Mouse (Mus musculus) adrenal gland, adult 10 weeks (tissue): ENCODE results near the gene Vmn1r138. TPM values are rescaled to one million over a fixed set of nuclear protein-coding genes. Genes with fewer than 3 reads are reported as not detected.

ENCODE experiments used
- polyA plus RNA-seq: library from polyadenylated mRNA; stranded (reverse); fragments of 350-450 nt; fragmentation: Illumina TruSeq; extraction: RNeasy Lipid Tissue Mini Kit (QIAGEN cat#74804); gene quantifications from one replicate; pipeline ENCODE4 v1.2.3, GENCODE M21; 2014; ENCODE audit warnings: low read depth, low replicate concordance

Vmn1r138 gene
- not detected for polyA plus RNA-seq

DNA sequence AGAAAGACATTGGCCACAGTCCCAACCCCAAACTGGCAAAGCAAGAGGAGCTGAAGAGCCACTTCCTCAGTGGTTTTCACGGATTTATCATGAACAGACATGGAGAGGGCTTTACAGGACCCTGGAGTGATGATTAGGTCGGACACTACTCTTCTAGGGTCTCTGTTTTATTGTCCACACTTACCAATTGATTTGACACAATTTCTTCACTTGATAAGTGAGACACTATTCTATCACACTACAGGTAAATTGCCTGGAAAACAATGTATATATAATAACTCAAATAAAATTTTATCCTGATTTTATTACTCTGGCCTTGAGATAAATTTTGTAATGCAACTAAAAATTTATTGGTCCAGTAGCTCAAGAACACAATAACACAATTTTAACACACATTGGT is at the start of gene Vmn1r138:
TSS of gene Vmn1r138 (minus strand) at position 101 of the 400 bp plus-strand sequence.

DNA sequence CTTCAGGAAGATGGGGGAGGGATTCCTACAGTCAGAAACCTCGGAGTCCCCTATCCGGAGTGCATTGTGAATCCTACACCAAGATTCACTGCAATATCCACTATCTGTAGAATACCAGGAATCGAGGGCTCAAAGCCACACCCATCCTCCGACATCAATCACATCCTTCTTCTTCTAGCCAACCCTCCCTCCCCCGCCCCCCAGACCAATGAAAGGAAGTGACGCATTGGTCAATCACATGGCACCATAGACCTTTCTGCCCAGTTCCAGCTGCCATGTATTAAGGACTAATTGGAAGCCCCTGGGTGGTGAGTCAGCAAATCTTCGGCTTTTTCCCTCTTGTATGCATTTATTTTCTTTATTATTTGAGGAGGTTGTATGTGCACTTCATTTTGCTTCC is 40.1 kb upstream of the Vmn1r138 start, which contains the start of gene Vmn1r139:
TSS of gene Vmn1r139 (plus strand) at position 301 of the 400 bp plus-strand sequence.

DNA sequence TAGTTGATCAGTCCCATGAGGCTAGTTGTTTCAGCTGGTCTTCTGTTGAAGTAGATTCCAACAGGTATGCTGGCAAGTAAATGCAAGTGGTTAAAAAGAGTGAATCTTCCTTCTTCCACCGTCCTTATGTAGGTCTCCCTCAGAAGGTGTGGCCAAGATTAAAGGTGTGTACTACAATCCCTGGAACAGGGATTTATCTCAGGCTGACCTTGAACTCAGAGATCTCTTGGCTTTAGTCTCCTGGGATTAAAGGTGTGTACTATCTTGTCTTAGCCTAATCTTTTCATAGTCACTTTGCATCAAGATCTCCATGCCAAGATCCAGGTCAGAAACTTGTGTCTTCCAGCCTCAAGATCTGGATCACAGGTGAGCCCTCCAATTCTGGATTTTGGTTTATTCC is 27.5 kb upstream of the Vmn1r138 start, which contains the start of gene Gm6176:
TSS of gene Gm6176 (minus strand) at position 101 of the 400 bp plus-strand sequence.

DNA sequence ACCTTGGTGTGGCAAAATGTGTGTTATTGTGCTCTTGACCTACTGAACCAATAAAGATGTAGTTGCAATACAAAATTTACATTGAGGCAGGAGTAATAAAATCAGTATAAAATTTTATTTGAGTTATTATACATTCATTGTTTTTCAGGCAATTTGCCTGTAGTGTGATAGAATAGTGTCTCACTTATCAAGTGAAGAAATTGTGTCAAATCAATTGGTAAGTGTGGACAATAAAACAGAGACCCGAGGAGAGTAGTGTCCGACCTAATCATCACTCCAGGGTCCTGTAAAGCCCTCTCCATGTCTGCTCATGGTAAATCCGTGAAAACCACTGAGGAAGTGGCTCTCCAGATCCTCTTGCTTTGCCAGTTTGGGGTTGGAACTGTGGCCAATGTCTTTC is 34.4 kb downstream of the Vmn1r138 start, which contains the start of gene Vmn1r137:
TSS of gene Vmn1r137 (plus strand) at position 301 of the 400 bp plus-strand sequence.

Other genes with a start within 250 kb of the Vmn1r138 start
- gene Gm4177, start 232.2 kb downstream of the Vmn1r138 start, polyA plus RNA-seq, result not detected
- not detected for gene Vmn1r135, start 196.5 kb downstream of the Vmn1r138 start, polyA plus RNA-seq
- not detected for gene Gm5725, start 184.6 kb downstream of the Vmn1r138 start, polyA plus RNA-seq
- not detected for gene Gm5891, start 107.6 kb downstream of the Vmn1r138 start, polyA plus RNA-seq
- not detected for gene Vmn1r137, start 34.3 kb downstream of the Vmn1r138 start, polyA plus RNA-seq
- gene Gm6176, start 27.4 kb upstream of the Vmn1r138 start, polyA plus RNA-seq, result not detected
- gene Vmn1r139, start 40.2 kb upstream of the Vmn1r138 start, polyA plus RNA-seq, result not detected
- not detected for gene Gm16451, start 89.3 kb upstream of the Vmn1r138 start, polyA plus RNA-seq
- gene Gm10666, start 105.8 kb upstream of the Vmn1r138 start, polyA plus RNA-seq, result not detected
- not detected for gene Vmn1r142, start 135.1 kb upstream of the Vmn1r138 start, polyA plus RNA-seq
- gene Vmn1r143, start 160.5 kb upstream of the Vmn1r138 start, polyA plus RNA-seq, result not detected
- gene Gm8653, start 172.4 kb upstream of the Vmn1r138 start, polyA plus RNA-seq, result not detected
- not detected for gene Gm8453, start 200.6 kb upstream of the Vmn1r138 start, polyA plus RNA-seq